Mouse (Mus musculus) Patski (cell line): ENCODE measurements around the gene Setd1b. TPM values are rescaled to one million over a fixed set of nuclear protein-coding genes. Genes with fewer than 3 reads are reported as not detected.

Experiments
- ATAC-seq: fragments of 100-300 bp; one replicate; pipeline ENCODE4 v1.8.0; 2021
- CTCF ChIA-PET: fragments of 350-600 bp; sonication (Branson Sonifier 250); formaldehyde crosslinking; loops from one replicate; lab custom pipeline; 2022; ENCODE audit warnings: inconsistent platforms; lab: Charles Lee
- POLR2A ChIA-PET: fragments of 350-600 bp; sonication (Branson Sonifier 250); formaldehyde crosslinking; loops from one replicate; lab custom pipeline; 2022; ENCODE audit warnings: antibody characterized with exemption, inconsistent platforms; lab: Charles Lee
- DNase-seq: peaks from one replicate; pipeline ENCODE4 v3.0.0-alpha.2; 2011; ENCODE audit warnings: low read depth, low spot score
- H3K27me3 ChIP-seq: fragments of 371-371 bp; one replicate; pipeline ENCODE4 v1.5.1; 2021
- CTCF ChIP-seq: fragments of 100-300 bp; IDR thresholded peaks from one replicate; pipeline ENCODE4 v1.5.1; 2021
- in situ Hi-C: fragments of 300-500 bp; cut with MboI; formaldehyde crosslinking; loops from 3 replicates; pipeline ENCODE4 v1.11.1; 2018; ENCODE audit warnings: low pct_unique_long_range_greater_than_20kb, mixed read lengths
- polyA plus RNA-seq: library from polyadenylated mRNA; unstranded; gene quantifications from one replicate; pipeline ENCODE4 v1.2.3, GENCODE M21; 2021

The Setd1b gene
- polyA plus RNA-seq, 1 experiment from 2014 or later, result 8.1 TPM

GRCm38 (mm10) chr5:123137910-123138229 is 4.1 kb upstream of the Setd1b start:
- POLR2A ChIA-PET, result interaction anchor here (1.3 kb wide), 1 partner anchor 12 kb away, joined by 9 read pairs; no protein-coding TSS in a partner anchor
- CTCF ChIA-PET, result interaction anchor here (7.7 kb wide), 1 partner anchor 10 kb away, joined by 173 read pairs; no protein-coding TSS in a partner anchor
- ATAC-seq (no peak), DNase-seq (no peak)
- H3K27me3 ChIP-seq, result no peaks in the 10 kb centered on the region
- TF ChIP-seq CTCF, result no peak
- in situ Hi-C loops, result loop anchor here (25.0 kb wide), 3 partner anchors 851 to 1374 kb away; partner anchors contain the start of genes Ppp1cc and Pptc7

- CTCF ChIA-PET, result interaction anchor here (0.7 to 7.7 kb wide), 2 partner anchors 10 to 577 kb away, joined by 3 to 173 read pairs; no protein-coding TSS in a partner anchor
Observed at GRCm38 (mm10) chr5:123138230-123138911, 3.6 kb upstream of the Setd1b start.

GRCm38 (mm10) chr5:123138953-123139721 is 2.9 kb upstream of the Setd1b start:
- DNase-seq, result no peak
- H3K27me3 ChIP-seq, result no peaks in the 10 kb centered on the region
- in situ Hi-C loops, result loop anchor here (25.0 kb wide), 3 partner anchors 852 to 1373 kb away; partner anchors contain the start of genes Ppp1cc and Pptc7
- no peak for ATAC-seq
- CTCF ChIA-PET, result interaction anchor here (0.7 to 3.0 kb wide), 2 partner anchors 11 to 577 kb away, joined by 3 to 18 read pairs; no protein-coding TSS in a partner anchor
- TF ChIP-seq CTCF, result no peak
- POLR2A ChIA-PET, result interaction anchor here (0.5 to 2.0 kb wide), 4 partner anchors 10 to 809 kb away, joined by 3 to 11 read pairs (median 6); no protein-coding TSS in a partner anchor

More at GRCm38 (mm10) chr5:123138230-123138911, 3.6 kb upstream of the Setd1b start:
- no peak for TF ChIP-seq CTCF
- in situ Hi-C loops, result loop anchor here (25.0 kb wide), 3 partner anchors 851 to 1374 kb away; partner anchors contain the start of genes Ppp1cc and Pptc7
- POLR2A ChIA-PET, result interaction anchor here (0.6 to 2.0 kb wide), 4 partner anchors 11 to 151 kb away, joined by 3 to 11 read pairs (median 7); no protein-coding TSS in a partner anchor
- ATAC-seq (peak; percentile 38), DNase-seq (peak; percentile 95)
- no peaks in the 10 kb centered on the region for H3K27me3 ChIP-seq

GRCm38 (mm10) chr5:123139722-123140627 is 2.0 kb upstream of the Setd1b start:
- in situ Hi-C loops, result loop anchor here (25.0 kb wide), 3 partner anchors 853 to 1372 kb away; partner anchors contain the start of genes Ppp1cc and Pptc7
- DNase-seq, result no peak

GRCm38 (mm10) chr5:123140694-123141554 is 1.1 kb upstream of the Setd1b start:
- ChIA-PET CTCF (interaction anchor here (1.1 to 3.0 kb wide), 2 partner anchors 8 to 9 kb away, joined by 3 to 18 read pairs; no protein-coding TSS in a partner anchor), POLR2A (interaction anchor here (0.8 to 2.0 kb wide), 3 partner anchors 8 to 152 kb away, joined by 4 to 11 read pairs (median 5); no protein-coding TSS in a partner anchor)
- TF ChIP-seq CTCF, result no peak
- DNase-seq, result peak; percentile 83
- in situ Hi-C loops, result loop anchor here (25.0 kb wide), 3 partner anchors 854 to 1371 kb away; partner anchors contain the start of genes Ppp1cc and Pptc7
- ATAC-seq, result no peak
- no peaks in the 10 kb centered on the region for H3K27me3 ChIP-seq

More at GRCm38 (mm10) chr5:123139722-123140627, 2.0 kb upstream of the Setd1b start:
- ATAC-seq, result no peak
- CTCF ChIA-PET, result interaction anchor here (3.0 kb wide), 1 partner anchor 10 kb away, joined by 18 read pairs; no protein-coding TSS in a partner anchor
- TF ChIP-seq CTCF, result no peak
- no peaks in the 10 kb centered on the region for H3K27me3 ChIP-seq
- POLR2A ChIA-PET, result interaction anchor here (0.5 to 2.0 kb wide), 3 partner anchors 9 to 810 kb away, joined by 4 to 11 read pairs (median 8); no protein-coding TSS in a partner anchor

GRCm38 (mm10) chr5:123141555-123142160 is 335 bp upstream of the Setd1b start:
- POLR2A ChIA-PET, result interaction anchor here (1.4 kb wide), 1 partner anchor 9 kb away, joined by 5 read pairs; no protein-coding TSS in a partner anchor
- no peak for DNase-seq
- ATAC-seq, result no peak

GRCm38 (mm10) chr5:123143251-123143970 is 1.4 kb downstream of the Setd1b start:
- in situ Hi-C loops, result loop anchor here (25.0 kb wide), 3 partner anchors 856 to 1369 kb away; partner anchors contain the start of genes Ppp1cc and Pptc7
- POLR2A ChIA-PET, result interaction anchor here (0.6 to 1.2 kb wide), 4 partner anchors 9 to 72 kb away, joined by 3 to 10 read pairs (median 4); no protein-coding TSS in a partner anchor
- no peak for ATAC-seq
- no peak for TF ChIP-seq CTCF
- no peak for DNase-seq
- H3K27me3 ChIP-seq, result no peaks in the 10 kb centered on the region
- CTCF ChIA-PET, result interaction anchor here (1.2 to 1.4 kb wide), 3 partner anchors 9 to 12 kb away, joined by 3 to 6 read pairs (median 5); no protein-coding TSS in a partner anchor

More at GRCm38 (mm10) chr5:123141555-123142160, 335 bp upstream of the Setd1b start:
- in situ Hi-C loops, result loop anchor here (25.0 kb wide), 3 partner anchors 854 to 1371 kb away; partner anchors contain the start of genes Ppp1cc and Pptc7
- CTCF ChIA-PET, result interaction anchor here (1.1 to 3.0 kb wide), 2 partner anchors 8 kb away, joined by 3 to 18 read pairs; no protein-coding TSS in a partner anchor
- TF ChIP-seq CTCF, result no peak
- H3K27me3 ChIP-seq, result no peaks in the 10 kb centered on the region
